19 mouse cellular contexts compared by ENCODE assay signal in the genomic region with DNA sequence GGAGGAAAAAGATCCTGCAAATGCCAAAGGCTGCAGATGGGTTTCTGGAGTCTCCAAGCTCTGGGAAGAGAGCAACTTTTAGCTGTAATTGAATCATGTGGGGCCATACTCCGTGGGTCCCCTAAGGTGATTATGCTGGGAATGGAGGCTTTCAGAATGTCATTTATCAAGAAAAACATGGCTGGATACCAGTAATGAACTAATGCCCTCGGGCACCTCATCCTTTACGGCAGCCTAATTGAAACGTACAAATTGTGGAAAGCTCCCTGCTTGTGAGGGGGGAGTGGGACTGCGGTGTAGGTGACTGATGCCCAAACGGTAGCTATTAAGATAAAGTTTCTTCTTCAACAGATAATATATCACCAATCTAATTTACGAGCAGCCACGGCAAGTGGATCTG.
DNase-seq lines count a peak whose midpoint lies in the region; ATAC-seq and TF ChIP-seq lines count a peak whose summit lies in the region.
"Had no signal": no experiment of that assay in that cellular context is flagged by ENCODE, and none has a peak within 500 bp of the region (broad histone marks: within the 10 kb centered on the region; RNA-seq: fewer than 3 reads in every experiment).

No protein-coding gene starts in this region.

- no peaks in the 10 kb centered on the region for H3K36me3 ChIP-seq in hindbrain, embryonic 11.5 days (ENCODE audit: control insufficient read depth, insufficient read depth, low read length)
- H3K36me3 ChIP-seq in hindbrain, embryonic 10.5 days = no peaks in the 10 kb centered on the region
- no peaks in the 10 kb centered on the region for H3K36me3 ChIP-seq in hindbrain, postnatal 0 days (ENCODE audit: insufficient read depth, low read length)
- H3K36me3 ChIP-seq: heart, embryonic 15.5 days; kidney, embryonic 15.5 days; limb, embryonic 13.5 days; lung, embryonic 15.5 days; midbrain, embryonic 12.5 days had no signal

- H3K4me3 ChIP-seq in hindbrain, embryonic 11.5 days (ENCODE audit: low read depth, low read length) = no peak overlapping the region
- H3K4me3 ChIP-seq in hindbrain, embryonic 10.5 days = no peak overlapping the region
- no peak overlapping the region for H3K4me3 ChIP-seq in hindbrain, postnatal 0 days (ENCODE audit: low read length)
- H3K4me3 ChIP-seq: heart, embryonic 15.5 days; kidney, embryonic 15.5 days; limb, embryonic 13.5 days; lung, embryonic 15.5 days; midbrain, embryonic 12.5 days had no signal

- peak; percentile 70 for ATAC-seq in hindbrain, embryonic 11.5 days (ENCODE audit: low FRiP score)
- ATAC-seq in hindbrain, postnatal 0 days = no peak
- ATAC-seq: intestine, postnatal 0 days had no signal

- H3K4me1 ChIP-seq in hindbrain, embryonic 11.5 days (replicated peaks; ENCODE audit: control insufficient read depth, insufficient read depth, low read length) = no peaks in the 10 kb centered on the region
- peaks cover 2% of the 10 kb centered on the region for H3K4me1 ChIP-seq in hindbrain, embryonic 10.5 days (replicated peaks)
- no peaks in the 10 kb centered on the region for H3K4me1 ChIP-seq in hindbrain, postnatal 0 days (ENCODE audit: insufficient read depth, low read length)

- no peak overlapping the region for H3K9ac ChIP-seq in hindbrain, embryonic 11.5 days (ENCODE audit: low read depth, low read length)
- H3K9ac ChIP-seq in hindbrain, postnatal 0 days (replicated peaks; ENCODE audit: low read length) = no peak overlapping the region
- H3K9ac ChIP-seq: heart, embryonic 15.5 days; kidney, embryonic 15.5 days; limb, embryonic 13.5 days; liver, embryonic 14.5 days; lung, embryonic 15.5 days; midbrain, embryonic 12.5 days had no signal

- TF ChIP-seq CTCF in hindbrain, postnatal 0 days (IDR thresholded peaks at IDR 0.05; ENCODE audit: low read depth) = no peak

- no peak overlapping the region for H3K4me2 ChIP-seq in hindbrain, embryonic 11.5 days (replicated peaks; ENCODE audit: low read depth, low read length)
- no peak overlapping the region for H3K4me2 ChIP-seq in hindbrain, postnatal 0 days (ENCODE audit: low read depth, low read length)
- H3K4me2 ChIP-seq: heart, embryonic 15.5 days; kidney, embryonic 15.5 days; limb, embryonic 13.5 days; lung, embryonic 15.5 days; midbrain, embryonic 12.5 days had no signal

- no peaks in the 10 kb centered on the region for H3K9me3 ChIP-seq in hindbrain, embryonic 11.5 days (ENCODE audit: control insufficient read depth, low read length)
- no peaks in the 10 kb centered on the region for H3K9me3 ChIP-seq in hindbrain, embryonic 10.5 days
- no peaks in the 10 kb centered on the region for H3K9me3 ChIP-seq in hindbrain, postnatal 0 days (ENCODE audit: low read length)
- H3K9me3 ChIP-seq: heart, embryonic 15.5 days; kidney, embryonic 15.5 days; limb, embryonic 13.5 days; lung, embryonic 15.5 days; midbrain, embryonic 12.5 days had no signal

- no peaks in the 10 kb centered on the region for H3K27me3 ChIP-seq in hindbrain, embryonic 11.5 days (ENCODE audit: control insufficient read depth, insufficient read depth, low read length)
- no peaks in the 10 kb centered on the region for H3K27me3 ChIP-seq in hindbrain, embryonic 10.5 days (ENCODE audit: insufficient read depth, poor library complexity, severe bottlenecking)
- H3K27me3 ChIP-seq in hindbrain, postnatal 0 days (ENCODE audit: insufficient read depth, low read length) = no peaks in the 10 kb centered on the region
- H3K27me3 ChIP-seq: heart, embryonic 15.5 days; kidney, embryonic 15.5 days; limb, embryonic 13.5 days; lung, embryonic 15.5 days; midbrain, embryonic 12.5 days had no signal

- no peak overlapping the region for H3K27ac ChIP-seq in hindbrain, embryonic 11.5 days (ENCODE audit: low read depth, low read length)
- H3K27ac ChIP-seq in hindbrain, embryonic 10.5 days = no peak overlapping the region
- no peak overlapping the region for H3K27ac ChIP-seq in hindbrain, postnatal 0 days
- H3K27ac ChIP-seq: heart, embryonic 15.5 days; kidney, embryonic 15.5 days; limb, embryonic 13.5 days; liver, embryonic 14.5 days; lung, embryonic 15.5 days; midbrain, embryonic 12.5 days had no signal

- DNase-seq in hindbrain, embryonic 11.5 days (ENCODE audit: low spot score) = no peak
- no peak for DNase-seq in hindbrain, embryonic 10.5 days (ENCODE audit: low spot score)
- DNase-seq in MN1 (ENCODE audit: low spot score) = peak; percentile 32
- DNase-seq in embryo, embryonic 11 days = peak; percentile 40
- peak; percentile 22 for DNase-seq in hindbrain, postnatal 0 days (ENCODE audit: low spot score)
- no peak for DNase-seq in spleen, adult 12 weeks (ENCODE audit: low spot score)
- DNase-seq in cerebellum, postnatal 10 days = no peak
- DNase-seq: adrenal gland, adult 2 months; B cell, adult 2 months; cerebellum, adult 9-10 months; lung, postnatal 4 days; right cerebral cortex, postnatal 14 days had no signal

- 69% methylated on average over 8 of the region's 8 CpGs for WGBS in hindbrain, embryonic 11.5 days
- 79% methylated on average over 8 of the region's 8 CpGs for WGBS in hindbrain, embryonic 10.5 days
- 55% methylated on average over 8 of the region's 8 CpGs for WGBS in hindbrain, postnatal 0 days

Comparison
In these comparisons a context has a peak if more than half of its experiments do, and no peak if none do; other contexts are left out.
1. DNase-seq: peak in MN1 (single experiment), embryo, embryonic 11 days (single experiment) and hindbrain, postnatal 0 days (single experiment); none in hindbrain, embryonic 11.5 days (single experiment), hindbrain, embryonic 10.5 days (single experiment), spleen, adult 12 weeks (single experiment) and cerebellum, postnatal 10 days (0 of 2).